Mouse (Mus musculus) forebrain, embryonic 13.5 days (tissue): ENCODE results near the gene Lrrc4c. TPM values are rescaled to one million over a fixed set of nuclear protein-coding genes. Genes with fewer than 3 reads are reported as not detected.

ENCODE experiments used
- ATAC-seq: fragments of 200-750 bp; cut with Nextera tagmentation; 2 replicates; pipeline ENCODE4 v1.8.0; 2017
- H3K27ac ChIP-seq: fragments of 300-500 bp; sonication (generic); 2 replicates; pipeline ENCODE4 v1.5.1; 2015; ENCODE audit warnings: inconsistent platforms, mild to moderate bottlenecking, moderate library complexity
- H3K27me3 ChIP-seq: fragments of 300-500 bp; sonication (generic); 2 replicates; pipeline ENCODE4 v1.6.1; 2015; ENCODE audit warnings: mild to moderate bottlenecking, inconsistent platforms
- H3K36me3 ChIP-seq: fragments of 300-500 bp; sonication (generic); 2 replicates; pipeline ENCODE4 v1.6.1; 2015; ENCODE audit warnings: mild to moderate bottlenecking, inconsistent platforms; ENCODE audit not compliant: poor library complexity, severe bottlenecking
- H3K4me1 ChIP-seq: fragments of 300-500 bp; sonication (generic); 2 replicates; pipeline ENCODE4 v1.6.1; 2015; ENCODE audit warnings: inconsistent platforms
- H3K4me2 ChIP-seq: fragments of 300-500 bp; sonication (generic); 2 replicates; pipeline ENCODE4 v1.6.1; 2015; ENCODE audit warnings: inconsistent platforms, mild to moderate bottlenecking, moderate library complexity
- H3K4me3 ChIP-seq: fragments of 300-500 bp; sonication (generic); 2 replicates; pipeline ENCODE4 v1.5.1; 2015; ENCODE audit warnings: mild to moderate bottlenecking, inconsistent platforms
- H3K9ac ChIP-seq: fragments of 300-500 bp; sonication (generic); 2 replicates; pipeline ENCODE4 v1.6.1; 2015; ENCODE audit warnings: mild to moderate bottlenecking, inconsistent platforms
- H3K9me3 ChIP-seq: fragments of 300-500 bp; sonication (generic); replicated peaks from 2 replicates; pipeline ENCODE4 v1.6.1; 2016; ENCODE audit warnings: inconsistent platforms
- WGBS: fragments of 180-500 bp; shearing (Covaris S2); methylation state at CpG from one replicate; pipeline ENCODE4 v1.1.7; 2015; 5-methylcytosine and 5-hydroxymethylcytosine counted together
- polyA plus RNA-seq: library from polyadenylated mRNA; unstranded; fragments of >200 nt; fragmentation: Nextera tagmentation; extraction: Ambion mirVana; gene quantifications from 2 replicates; pipeline ENCODE4 v1.2.1, GENCODE M21; 2015

Gene Lrrc4c
- polyA plus RNA-seq, 1 experiment from 2014 or later = 11.2 TPM

- H3K27me3 ChIP-seq = no peaks in the 10 kb centered on the region
- H3K9me3 ChIP-seq = no peaks in the 10 kb centered on the region
- H3K36me3 ChIP-seq = no peaks in the 10 kb centered on the region
- H3K4me2 ChIP-seq = no peak overlapping the region
- H3K27ac ChIP-seq = no peak overlapping the region
- no peak for ATAC-seq
- no peak overlapping the region for H3K9ac ChIP-seq
- no peak overlapping the region for H3K4me3 ChIP-seq
- WGBS = 65% methylated on average over 8 of the region's 8 CpGs
- H3K4me1 ChIP-seq = 0 out of 2 replicates have a peak, but pooled peaks cover 5% of the 10 kb centered on the region
Observed at GRCm38 (mm10) chr2:96577701-96578100, 259.7 kb downstream of the Lrrc4c start.

- Histone ChIP-seq H3K4me1 (0 out of 2 replicates have a peak, but pooled peaks cover 5% of the 10 kb centered on the region), H3K27ac (no peak overlapping the region), H3K36me3 (no peaks in the 10 kb centered on the region), H3K4me2 (no peak overlapping the region), H3K4me3 (no peak overlapping the region), H3K27me3 (no peaks in the 10 kb centered on the region), H3K9me3 (no peaks in the 10 kb centered on the region), H3K9ac (no peak overlapping the region)
- no peak for ATAC-seq
- WGBS = 60% methylated on average over 1 of the region's 1 CpGs
Observed at GRCm38 (mm10) chr2:96580136-96580733, 262.3 kb downstream of the Lrrc4c start.

GRCm38 (mm10) chr2:96585665-96586064, 267.7 kb downstream of the Lrrc4c start:
- no peak overlapping the region for H3K27ac ChIP-seq
- no peak overlapping the region for H3K4me2 ChIP-seq
- H3K27me3 ChIP-seq = no peaks in the 10 kb centered on the region
- no peaks in the 10 kb centered on the region for H3K4me1 ChIP-seq
- no peak overlapping the region for H3K4me3 ChIP-seq
- H3K36me3 ChIP-seq = no peaks in the 10 kb centered on the region
- no peak overlapping the region for H3K9ac ChIP-seq
- ATAC-seq = peak; percentile 93
- 3% methylated on average over 4 of the region's 4 CpGs for WGBS
- H3K9me3 ChIP-seq = no peaks in the 10 kb centered on the region

- WGBS = 96% methylated on average over 3 of the region's 3 CpGs
- Histone ChIP-seq H3K4me1 (no peaks in the 10 kb centered on the region), H3K27ac (no peak overlapping the region), H3K9me3 (no peaks in the 10 kb centered on the region), H3K9ac (no peak overlapping the region), H3K36me3 (no peaks in the 10 kb centered on the region), H3K4me3 (no peak overlapping the region), H3K4me2 (no peak overlapping the region), H3K27me3 (no peaks in the 10 kb centered on the region)
- ATAC-seq = no peak
Observed at GRCm38 (mm10) chr2:96604801-96605200, 286.8 kb downstream of the Lrrc4c start.

DNA sequence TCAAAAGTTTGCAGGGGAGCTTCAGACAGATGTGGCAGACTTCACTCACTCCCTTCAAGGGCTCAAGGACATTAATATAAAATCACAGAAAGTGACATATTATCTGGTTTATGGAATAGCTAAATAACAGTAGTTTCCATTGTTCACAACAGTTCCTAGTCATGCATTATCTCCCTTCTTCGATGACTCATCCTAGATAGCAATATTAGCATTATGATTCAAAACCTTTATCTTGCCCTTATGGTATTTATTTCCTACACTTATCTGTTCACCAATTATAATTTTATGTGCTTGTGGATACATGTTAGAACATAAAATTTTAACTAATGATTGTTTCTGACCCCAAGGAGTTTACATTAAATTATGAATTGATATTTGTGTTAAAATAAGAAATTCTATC, 296.2 kb downstream of the Lrrc4c start:
- no peaks in the 10 kb centered on the region for H3K9me3 ChIP-seq
- no peaks in the 10 kb centered on the region for H3K27me3 ChIP-seq
- no peaks in the 10 kb centered on the region for H3K4me1 ChIP-seq
- no peak overlapping the region for H3K27ac ChIP-seq
- 84% methylated on average over 1 of the region's 1 CpGs for WGBS
- H3K36me3 ChIP-seq = no peaks in the 10 kb centered on the region
- no peak overlapping the region for H3K9ac ChIP-seq
- H3K4me3 ChIP-seq = no peak overlapping the region
- H3K4me2 ChIP-seq = no peak overlapping the region
- no peak for ATAC-seq

DNA sequence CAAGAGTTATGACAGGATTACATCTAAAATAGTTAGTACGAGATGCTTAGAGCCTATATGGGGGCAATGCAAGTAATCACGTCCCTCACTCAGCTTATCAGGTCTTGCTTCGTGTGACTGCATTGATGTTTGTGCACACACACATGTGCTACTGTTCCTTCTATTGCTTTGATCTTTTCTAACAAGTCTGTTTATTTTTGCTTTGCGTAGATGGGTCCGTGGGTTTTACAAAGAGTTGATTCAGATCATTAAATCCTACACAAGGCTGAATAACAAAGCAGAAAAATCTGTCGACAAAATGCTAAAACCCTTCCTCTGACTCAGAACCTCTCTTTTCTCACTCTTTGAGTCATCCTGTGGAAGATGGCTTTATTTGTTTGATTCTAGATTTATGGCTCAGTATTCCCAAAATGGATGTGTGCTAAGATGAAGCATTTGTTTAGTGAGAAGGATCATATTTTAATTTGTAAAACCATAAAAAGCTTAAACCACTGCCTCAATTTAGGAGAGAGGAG, 300.8 kb downstream of the Lrrc4c start:
- Histone ChIP-seq H3K9me3 (no peaks in the 10 kb centered on the region), H3K4me2 (no peak overlapping the region), H3K27me3 (no peaks in the 10 kb centered on the region), H3K4me1 (no peaks in the 10 kb centered on the region), H3K9ac (no peak overlapping the region), H3K27ac (no peak overlapping the region), H3K4me3 (no peak overlapping the region), H3K36me3 (no peaks in the 10 kb centered on the region)
- ATAC-seq = no peak
- WGBS = 69% methylated on average over 6 of the region's 6 CpGs

DNA sequence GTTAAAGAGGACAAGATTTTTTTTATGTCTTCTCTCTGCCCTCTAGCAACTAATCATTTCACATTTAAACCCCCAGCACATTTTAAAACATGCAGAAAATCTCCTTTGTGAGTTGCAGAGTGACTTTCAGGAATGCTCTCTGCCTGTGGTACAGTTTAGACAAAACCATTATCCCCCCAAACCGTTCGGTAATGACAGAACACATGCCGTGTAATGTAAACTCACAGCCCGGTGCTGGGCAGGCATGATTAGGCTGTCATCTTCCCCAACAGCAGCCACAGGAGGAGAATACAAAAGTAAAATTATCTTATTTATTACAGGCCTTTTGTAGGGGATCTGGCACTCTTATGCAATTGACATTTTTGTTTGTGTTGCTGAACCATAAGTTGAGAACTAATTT, 349.1 kb downstream of the Lrrc4c start:
- Histone ChIP-seq H3K9me3 (no peaks in the 10 kb centered on the region), H3K9ac (no peak overlapping the region), H3K4me3 (no peak overlapping the region), H3K4me1 (no peaks in the 10 kb centered on the region), H3K36me3 (no peaks in the 10 kb centered on the region), H3K27me3 (no peaks in the 10 kb centered on the region), H3K27ac (no peak overlapping the region), H3K4me2 (no peak overlapping the region)
- 43% methylated on average over 4 of the region's 4 CpGs for WGBS
- no peak for ATAC-seq

DNA sequence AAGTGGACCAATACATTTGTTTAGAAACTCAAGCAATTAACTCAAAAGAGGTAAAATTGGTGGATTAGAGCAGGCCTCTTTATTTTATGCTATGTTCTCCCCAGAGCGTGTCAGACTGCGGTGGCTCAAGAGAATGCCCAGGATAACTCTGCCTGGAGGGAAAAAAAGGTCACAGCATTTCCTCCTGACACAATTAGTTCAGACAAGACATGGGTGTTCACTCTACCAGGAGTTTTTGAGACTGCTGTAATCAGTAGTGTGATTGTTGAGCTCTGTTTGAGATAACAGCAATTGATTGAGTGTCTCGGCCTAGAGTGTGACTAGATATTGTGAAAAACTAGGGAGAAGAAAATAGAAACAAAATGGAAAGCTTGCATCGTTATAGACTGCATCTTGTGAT, 363.8 kb downstream of the Lrrc4c start:
- ATAC-seq = no peak
- WGBS = 72% methylated on average over 4 of the region's 4 CpGs

GRCm38 (mm10) chr2:96685328-96685727, 367.4 kb downstream of the Lrrc4c start:
- 89% methylated on average over 1 of the region's 1 CpGs for WGBS
- Histone ChIP-seq H3K4me3 (no peak overlapping the region), H3K36me3 (no peaks in the 10 kb centered on the region), H3K27ac (no peak overlapping the region), H3K4me2 (no peak overlapping the region), H3K9me3 (no peaks in the 10 kb centered on the region), H3K4me1 (no peaks in the 10 kb centered on the region), H3K9ac (no peak overlapping the region), H3K27me3 (no peaks in the 10 kb centered on the region)
- ATAC-seq = no peak

More for the DNA sequence above, 363.8 kb downstream of the Lrrc4c start:
- Histone ChIP-seq H3K36me3 (no peaks in the 10 kb centered on the region), H3K4me1 (no peaks in the 10 kb centered on the region), H3K9ac (no peak overlapping the region), H3K9me3 (no peaks in the 10 kb centered on the region), H3K4me2 (no peak overlapping the region), H3K27me3 (no peaks in the 10 kb centered on the region), H3K27ac (no peak overlapping the region), H3K4me3 (no peak overlapping the region)

DNA sequence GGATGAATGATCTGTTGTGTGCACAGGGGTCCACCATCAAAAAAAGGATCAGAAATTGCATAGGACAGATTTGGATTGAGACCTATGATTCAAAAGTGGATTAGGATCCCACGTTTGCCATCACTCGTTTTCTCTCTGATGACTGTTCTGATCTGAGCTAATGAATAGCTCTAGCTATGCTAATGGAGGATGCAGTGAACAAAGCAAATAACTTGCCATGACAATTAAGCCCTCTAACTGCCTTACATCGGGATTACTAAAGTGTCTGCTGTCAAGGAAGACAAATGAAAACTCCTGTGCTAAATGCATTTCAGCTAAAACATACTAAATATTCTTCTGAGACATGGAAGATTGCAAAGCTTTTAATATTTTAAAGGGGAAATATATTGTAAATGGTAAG, 387.0 kb downstream of the Lrrc4c start:
- 11% methylated on average over 3 of the region's 3 CpGs for WGBS
- H3K36me3 ChIP-seq = no peaks in the 10 kb centered on the region
- H3K9me3 ChIP-seq = no peaks in the 10 kb centered on the region
- H3K27me3 ChIP-seq = no peaks in the 10 kb centered on the region
- no peak overlapping the region for H3K9ac ChIP-seq
- no peak overlapping the region for H3K4me3 ChIP-seq
- no peaks in the 10 kb centered on the region for H3K4me1 ChIP-seq
- H3K4me2 ChIP-seq = no peak overlapping the region
- ATAC-seq = 0 out of 2 replicates have a peak, but pooled peaks have one; percentile 30
- no peak overlapping the region for H3K27ac ChIP-seq

DNA sequence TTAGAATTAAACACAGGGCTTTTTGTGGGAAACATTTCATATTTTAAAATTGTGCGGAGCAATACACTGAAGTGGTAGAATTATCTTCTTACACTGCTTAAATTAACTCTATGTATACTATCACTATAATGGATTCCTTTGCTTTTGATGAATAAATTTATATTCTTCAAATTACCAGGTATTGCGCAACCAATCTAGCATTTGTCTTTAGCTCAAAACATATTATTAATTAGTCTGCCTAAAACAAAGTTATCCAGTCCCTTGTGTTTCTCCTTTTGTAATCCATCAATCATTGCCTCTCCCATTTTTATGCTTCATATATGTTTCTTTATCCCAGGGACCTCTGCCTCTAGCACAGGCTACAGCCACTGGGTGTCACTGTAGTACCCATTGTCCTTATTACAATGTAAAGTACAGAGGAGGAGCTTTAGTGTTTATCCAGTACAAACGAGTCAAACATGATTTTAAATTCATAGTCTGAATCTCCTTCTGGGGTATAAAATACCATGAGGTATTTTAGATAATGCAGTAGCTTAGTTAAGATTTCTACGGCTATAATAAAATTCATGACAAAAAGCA, 389.9 kb downstream of the Lrrc4c start:
- Histone ChIP-seq H3K27ac (no peak overlapping the region), H3K36me3 (no peaks in the 10 kb centered on the region), H3K4me3 (no peak overlapping the region), H3K9me3 (no peaks in the 10 kb centered on the region), H3K27me3 (no peaks in the 10 kb centered on the region), H3K9ac (no peak overlapping the region), H3K4me2 (no peak overlapping the region), H3K4me1 (no peaks in the 10 kb centered on the region)
- WGBS = 67% methylated on average over 4 of the region's 4 CpGs
- ATAC-seq = 0 out of 2 replicates have a peak, but pooled peaks have one; percentile 63

GRCm38 (mm10) chr2:96714561-96714960, 396.6 kb downstream of the Lrrc4c start:
- ATAC-seq = no peak
- no peaks in the 10 kb centered on the region for H3K27me3 ChIP-seq
- H3K9me3 ChIP-seq = no peaks in the 10 kb centered on the region
- no peak overlapping the region for H3K4me2 ChIP-seq
- no peak overlapping the region for H3K27ac ChIP-seq
- no peaks in the 10 kb centered on the region for H3K36me3 ChIP-seq
- H3K4me3 ChIP-seq = no peak overlapping the region
- no peak overlapping the region for H3K9ac ChIP-seq
- 87% methylated on average over 7 of the region's 7 CpGs for WGBS
- no peaks in the 10 kb centered on the region for H3K4me1 ChIP-seq

GRCm38 (mm10) chr2:96717353-96717752, 399.4 kb downstream of the Lrrc4c start:
- no peak for ATAC-seq
- no peak overlapping the region for H3K4me3 ChIP-seq
- H3K27ac ChIP-seq = no peak overlapping the region
- WGBS = 82% methylated on average over 2 of the region's 2 CpGs
- no peaks in the 10 kb centered on the region for H3K27me3 ChIP-seq
- no peaks in the 10 kb centered on the region for H3K4me1 ChIP-seq
- H3K9me3 ChIP-seq = no peaks in the 10 kb centered on the region
- no peak overlapping the region for H3K4me2 ChIP-seq
- H3K9ac ChIP-seq = no peak overlapping the region
- no peaks in the 10 kb centered on the region for H3K36me3 ChIP-seq
